ENCODE assay signal across 8 mouse cellular contexts in the genomic region with DNA sequence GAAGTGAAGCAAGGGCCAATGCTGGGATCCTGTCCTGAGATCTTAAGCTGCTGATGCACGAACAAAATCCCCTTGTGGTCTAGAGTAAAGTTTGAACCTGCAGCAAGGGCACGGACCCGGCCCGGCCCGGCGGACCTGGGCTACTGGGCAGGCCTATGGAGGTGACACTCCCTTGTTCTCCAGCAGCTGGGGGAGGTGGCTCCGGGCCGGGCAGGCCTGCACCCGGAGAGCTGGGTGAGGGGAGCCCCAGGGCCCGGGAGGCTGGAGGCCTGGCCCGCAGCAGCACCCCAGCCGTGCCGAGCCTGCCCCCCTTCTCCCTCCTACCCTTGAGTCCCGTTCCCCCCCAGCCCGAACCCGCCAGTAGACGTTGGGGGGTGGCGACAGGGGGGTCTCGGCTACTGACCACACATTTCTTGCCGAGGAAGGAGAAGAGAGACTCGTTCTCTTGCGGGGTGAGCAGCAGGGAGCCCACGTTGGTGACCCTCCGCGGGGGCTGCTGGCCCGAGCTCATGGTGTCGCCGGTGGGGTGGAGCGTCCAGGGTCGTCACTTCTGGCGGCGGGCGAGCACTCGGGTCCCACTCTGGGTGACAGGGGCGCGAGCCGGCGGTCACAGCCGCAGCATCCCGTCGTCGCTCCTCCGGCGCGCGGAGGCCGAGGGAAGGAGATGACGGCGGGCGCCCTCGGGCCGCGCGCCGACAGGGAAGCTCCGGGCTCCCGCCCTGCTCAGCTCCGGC. TPM values are rescaled to one million over a fixed set of nuclear protein-coding genes. Genes with fewer than 3 reads are reported as not detected.
A peak's percentile ranks its signal among the peaks of the same experiment; 100 is the strongest.
DNase-seq lines count a peak whose midpoint lies in the region; ATAC-seq lines count a peak whose summit lies in the region.

No protein-coding gene starts in this region.

- H3K27me3 ChIP-seq in hindbrain, embryonic 10.5 days (ENCODE audit: insufficient read depth, poor library complexity, severe bottlenecking), result no peaks in the 10 kb centered on the region

- peaks cover 12% of the 10 kb centered on the region; the same call in 1 of the 2 replicates for H3K36me3 ChIP-seq in hindbrain, embryonic 10.5 days

- no peak for DNase-seq in cerebellum, adult 9-11 months
- DNase-seq in brain, adult 2 months (ENCODE audit: low read depth, low spot score), result peak; percentile 34
- DNase-seq in frontal cortex, postnatal 10 days (ENCODE audit: low spot score in 2 of 2), result peak; percentile 44 to 45
- DNase-seq in hindbrain, embryonic 10.5 days (ENCODE audit: low spot score), result peak; percentile 58
- peak; percentile 30 for DNase-seq in layer of hippocampus, adult 9-11 months
- DNase-seq in lung, postnatal 36 days, result peak; percentile 44
- DNase-seq in right cerebral cortex, adult 2 months (ENCODE audit: low spot score in 2 of 2), result peak; percentile 40 to 47

- peak; percentile 51 for ATAC-seq in cerebellum, adult (ENCODE audit: insufficient number of reproducible peaks, low FRiP score, low TSS enrichment)

- WGBS in hindbrain, embryonic 10.5 days, result under 1% methylated on average over 58 of the region's 58 CpGs

- peak overlapping the region; percentile 96 for H3K27ac ChIP-seq in hindbrain, embryonic 10.5 days

- H3K4me1 ChIP-seq in hindbrain, embryonic 10.5 days (replicated peaks), result peaks cover 20% of the 10 kb centered on the region

- H3K4me3 ChIP-seq in hindbrain, embryonic 10.5 days, result peak overlapping the region; percentile 89

- no peaks in the 10 kb centered on the region for H3K9me3 ChIP-seq in hindbrain, embryonic 10.5 days

RNA-seq across cellular contexts. Expression of a gene that starts 0.5 kb away (rescaled TPM):
- 63.6 and 68.3 TPM in 2 replicates for polyA plus RNA-seq in hindbrain, embryonic 10.5 days (2016; fragmentation: Nextera tagmentation; extraction: Ambion mirVana)
